Mouse (Mus musculus): ENCODE measurements around the gene Sele.

GRCm38 (mm10) chr1:164047934-164048333 lies at the start of gene Sele:
- TF ChIP-seq ELF1 (IDR thresholded peaks at IDR 0.05; ENCODE audit: low read depth, low read length) (no peak), POLR2A (IDR thresholded peaks at IDR 0.05; ENCODE audit: control insufficient read depth in 1 of 2, insufficient read depth in 1 of 2, low read depth in 1 of 2, low read length in 2 of 2, poor library complexity in 1 of 2) (no peak), CTCF (IDR thresholded peaks at IDR 0.05 in 2 of 3, conservative IDR thresholded peaks at IDR 0.05 in 1 of 3; ENCODE audit: control insufficient read depth in 1 of 3, insufficient read depth in 1 of 3, low read depth in 2 of 3, low read length in 3 of 3, poor library complexity in 1 of 3, severe bottlenecking in 1 of 3) (no peak), USF2 (IDR thresholded peaks at IDR 0.05; ENCODE audit: borderline replicate concordance in 1 of 2, insufficient read depth in 1 of 2, low read depth in 1 of 2, low read length in 2 of 2) (no peak), NRF1 (IDR thresholded peaks at IDR 0.05; ENCODE audit: insufficient read depth, low read depth, low read length, poor library complexity, severe bottlenecking) (no peak)
